Mouse (Mus musculus): ENCODE measurements around the gene Ttll11. TPM values are rescaled to one million over a fixed set of nuclear protein-coding genes. Genes with fewer than 3 reads are reported as not detected.

Gene Ttll11
- total RNA-seq, 2 experiments from 2014 or later = 25.7 to 26.5 TPM

DNA sequence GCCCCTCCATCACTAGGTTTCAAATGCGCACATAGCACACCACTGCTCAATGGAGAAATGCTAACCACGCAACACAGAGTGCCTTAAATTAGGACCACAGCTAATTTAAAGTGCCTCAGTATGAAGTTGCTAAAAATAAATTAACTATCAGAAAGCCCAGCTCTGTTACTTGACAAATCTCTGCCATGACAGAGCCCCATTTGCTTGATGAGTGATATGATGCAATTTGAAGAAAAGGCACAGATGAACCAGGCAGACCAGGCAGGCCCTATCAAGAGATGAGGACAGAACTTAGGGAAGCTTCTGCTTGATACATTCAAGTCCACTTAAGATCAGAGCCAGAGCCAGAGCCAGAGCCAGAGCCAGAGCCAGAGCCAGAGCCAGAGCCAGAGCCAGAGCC is 178.0 kb downstream of the Ttll11 start:
- DNase-seq (ENCODE audit: low spot score in 2 of 2) = no peak

DNA sequence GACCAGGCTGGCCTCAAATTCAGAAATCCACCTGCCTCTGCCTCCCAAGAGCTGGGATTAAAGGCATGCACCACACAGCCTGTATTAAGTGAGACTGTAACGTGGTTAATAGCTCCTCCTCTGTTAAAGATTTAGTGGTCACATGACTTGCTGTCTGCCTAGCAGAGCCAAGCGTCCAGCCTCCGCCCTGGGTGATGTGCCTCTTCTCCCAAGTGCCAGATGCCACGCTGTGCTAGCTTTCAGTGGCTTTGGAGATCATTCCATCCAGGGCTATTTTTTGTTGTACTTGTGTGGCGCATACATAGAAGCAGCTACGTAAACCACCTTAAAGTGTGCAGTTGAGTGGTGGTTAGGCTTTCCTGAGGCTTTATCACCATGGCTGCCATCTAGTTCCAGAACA is 180.6 kb downstream of the Ttll11 start:
- DNase-seq (ENCODE audit: low spot score in 2 of 2) = no peak
- intact Hi-C loops (cut with DNase I) = no loop called here

More for the DNA sequence above, 178.0 kb downstream of the Ttll11 start:
- intact Hi-C loops (cut with DNase I) = no loop called here

DNA sequence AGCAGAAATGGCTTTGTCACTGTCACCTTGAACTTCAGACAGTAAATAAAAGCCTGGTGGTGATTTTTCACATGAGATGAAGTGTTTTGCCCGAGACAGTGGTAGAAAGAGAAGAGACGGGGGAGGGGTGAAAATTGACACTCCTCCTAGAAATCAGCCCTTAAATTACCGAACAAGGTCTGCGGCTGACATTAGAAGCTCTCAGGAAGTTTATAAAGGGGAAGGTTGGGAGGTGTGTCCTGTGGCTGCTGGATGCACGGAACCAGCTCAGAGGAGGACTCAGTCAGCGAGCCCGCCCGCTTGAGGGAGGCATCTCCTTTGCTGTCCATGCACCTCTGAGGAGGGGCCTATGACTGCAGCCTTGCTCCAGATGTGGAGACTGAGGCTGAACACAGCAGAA is 181.7 kb downstream of the Ttll11 start:
- intact Hi-C loops (cut with DNase I) = no loop called here
- DNase-seq (ENCODE audit: low spot score in 2 of 2) = no peak

DNA sequence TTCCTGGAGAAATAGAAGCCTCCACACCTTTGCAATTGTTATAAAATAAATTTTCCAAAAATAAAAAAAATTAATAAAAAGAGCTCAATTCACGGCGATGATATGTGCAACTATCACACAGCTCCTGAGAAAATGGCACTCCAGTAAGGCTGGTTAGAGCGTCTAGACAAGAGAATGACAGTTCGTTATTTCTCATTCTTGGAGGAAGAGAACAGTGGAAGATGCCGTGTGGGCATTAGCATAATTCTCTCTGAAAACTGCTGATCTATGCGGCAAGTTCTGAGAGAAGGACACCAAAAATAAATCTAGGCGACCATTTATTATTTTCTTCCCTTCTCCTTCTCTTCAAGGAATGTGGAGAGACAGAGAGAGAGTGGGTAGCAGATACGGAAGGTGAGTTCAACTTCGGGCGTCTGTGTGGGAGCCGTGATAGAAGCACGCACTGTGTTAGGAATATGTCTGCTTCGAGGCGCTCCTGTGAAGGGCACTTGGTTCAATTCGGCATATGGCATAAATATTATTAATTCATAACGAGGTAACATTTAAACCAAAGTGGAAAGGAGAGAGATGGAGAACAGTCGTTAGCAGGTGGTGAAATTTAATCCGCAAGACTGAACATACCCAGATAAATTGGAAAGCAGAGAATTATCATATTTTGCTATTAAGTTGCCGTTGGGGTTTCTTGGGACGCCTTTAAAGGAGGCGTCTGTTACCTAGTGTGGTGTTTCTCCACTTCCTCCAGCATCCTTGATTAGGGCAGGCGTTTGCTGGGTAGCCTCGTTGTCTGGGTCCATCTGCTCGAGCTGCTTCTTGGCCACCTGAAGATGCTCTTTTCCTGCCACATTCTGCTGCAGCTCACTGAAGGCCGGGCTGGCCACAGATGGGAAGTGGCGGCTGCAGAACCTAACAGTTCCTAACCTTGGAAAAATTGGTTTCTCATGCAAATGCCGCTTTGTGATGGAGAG is 190.1 kb downstream of the Ttll11 start:
- intact Hi-C loops (cut with DNase I) = no loop called here

DNA sequence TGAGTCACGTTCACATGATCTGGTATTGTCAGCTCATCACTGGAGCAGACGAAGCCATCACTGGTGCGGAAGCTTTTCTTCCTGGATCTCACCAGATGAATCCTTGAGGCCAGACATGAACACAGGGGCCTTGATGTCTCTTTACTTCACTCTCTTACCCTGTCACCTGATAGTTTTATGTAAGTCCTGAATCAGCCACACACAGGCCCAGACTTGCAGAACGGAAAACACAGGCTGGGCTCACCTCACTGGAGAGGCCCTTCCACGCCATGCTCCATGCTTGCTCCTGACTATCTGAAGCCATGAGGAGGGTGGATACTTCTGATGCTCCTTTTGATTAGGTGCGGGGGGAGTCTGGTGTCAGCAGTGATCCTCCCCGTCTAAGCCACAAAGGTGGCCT is 193.8 kb downstream of the Ttll11 start:
- DNase-seq (ENCODE audit: low spot score in 2 of 2) = no peak
- intact Hi-C loops (cut with DNase I) = no loop called here

More for the DNA sequence above, 190.1 kb downstream of the Ttll11 start:
- no peak for DNase-seq (ENCODE audit: low spot score in 2 of 2)

DNA sequence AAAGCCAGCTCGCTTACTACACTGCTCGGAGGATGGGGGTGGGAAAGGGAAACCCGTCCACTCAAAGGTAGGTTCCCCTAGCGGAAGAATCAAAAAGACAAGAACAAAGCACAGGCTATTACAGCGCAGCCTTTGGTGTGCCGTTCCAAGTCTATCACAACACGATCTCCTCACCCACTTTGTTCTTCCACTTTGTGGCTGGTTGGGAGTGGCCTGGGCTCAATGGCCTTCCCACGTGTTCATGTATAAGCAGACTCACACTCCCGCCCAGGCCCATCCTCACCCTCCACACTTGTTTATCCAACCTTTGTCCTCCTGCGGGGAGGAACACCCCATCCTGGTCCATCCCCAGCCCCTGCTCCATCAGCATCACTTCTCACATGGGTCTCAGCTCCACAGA is 196.3 kb downstream of the Ttll11 start:
- intact Hi-C loops (cut with DNase I) = no loop called here
- no peak for DNase-seq (ENCODE audit: low spot score in 2 of 2)

DNA sequence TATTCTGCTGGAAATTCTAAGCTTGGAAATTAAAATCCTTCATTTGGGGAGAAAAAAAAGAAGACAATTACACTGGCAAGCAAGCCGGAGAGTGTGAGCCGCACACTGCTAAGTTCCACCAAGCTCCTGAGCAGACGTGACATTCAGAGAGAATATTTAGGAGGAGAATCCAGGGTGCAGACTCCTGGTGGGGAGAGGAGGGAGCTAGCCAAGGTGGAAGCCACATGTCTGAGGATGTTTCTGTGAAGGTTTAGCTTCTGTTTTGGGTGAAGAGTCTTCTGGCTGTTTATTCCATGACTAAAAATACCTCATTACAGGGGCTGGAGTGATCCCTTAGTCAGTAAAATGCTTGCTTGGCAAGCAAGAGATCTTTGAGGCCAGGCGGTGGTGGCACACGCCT is 200.4 kb downstream of the Ttll11 start:
- DNase-seq (ENCODE audit: low spot score in 2 of 2) = no peak
- intact Hi-C loops (cut with DNase I) = loop anchor here (10.0 kb wide), 1 partner anchor 66 kb away; no protein-coding TSS in a partner anchor

DNA sequence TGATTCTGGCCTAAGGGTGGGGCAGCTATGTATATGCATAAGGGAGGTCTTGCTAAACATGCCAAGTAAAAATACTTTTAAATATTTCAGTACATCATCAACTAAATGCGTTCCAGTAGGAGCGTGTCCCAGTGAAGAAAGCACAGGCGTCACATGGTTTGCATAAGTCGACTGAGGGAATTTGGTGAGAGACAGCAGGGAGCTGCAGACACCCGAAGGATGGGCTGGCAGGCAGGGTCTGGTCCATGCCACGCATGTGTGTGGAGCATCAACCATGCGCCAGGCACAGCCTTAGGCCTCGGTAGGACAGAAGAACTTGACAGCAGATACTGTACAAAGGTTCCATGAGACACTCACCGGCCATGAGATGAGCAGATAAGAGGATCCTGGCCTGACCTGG is 202.8 kb downstream of the Ttll11 start:
- intact Hi-C loops (cut with DNase I) = loop anchor here (10.0 kb wide), 1 partner anchor 68 kb away; no protein-coding TSS in a partner anchor
- DNase-seq (ENCODE audit: low spot score in 2 of 2) = peak; percentile 30 to 59

DNA sequence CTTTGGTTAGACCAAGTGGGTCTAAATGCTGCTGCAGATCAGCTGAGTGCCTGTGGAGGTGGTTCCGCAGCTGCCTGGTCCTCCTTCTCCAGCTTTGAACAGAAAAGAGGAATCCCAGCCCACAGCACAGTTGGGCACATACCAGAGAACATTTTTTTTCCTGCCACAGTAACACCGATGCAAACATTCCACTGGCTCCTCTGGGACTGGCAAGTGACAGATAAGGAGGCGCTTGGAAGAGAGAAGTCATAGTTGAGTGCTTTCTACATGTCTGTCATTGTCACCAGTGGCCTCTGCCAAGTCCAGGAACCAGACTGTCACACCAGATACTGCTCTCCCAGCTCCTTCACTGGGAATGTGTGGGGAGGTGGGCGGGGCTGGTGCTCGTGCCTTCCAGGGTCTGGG is 204.1 kb downstream of the Ttll11 start:
- intact Hi-C loops (cut with DNase I) = loop anchor here (10.0 kb wide), 1 partner anchor 69 kb away; no protein-coding TSS in a partner anchor
- DNase-seq (ENCODE audit: low spot score in 2 of 2) = peak; percentile 47 to 67

DNA sequence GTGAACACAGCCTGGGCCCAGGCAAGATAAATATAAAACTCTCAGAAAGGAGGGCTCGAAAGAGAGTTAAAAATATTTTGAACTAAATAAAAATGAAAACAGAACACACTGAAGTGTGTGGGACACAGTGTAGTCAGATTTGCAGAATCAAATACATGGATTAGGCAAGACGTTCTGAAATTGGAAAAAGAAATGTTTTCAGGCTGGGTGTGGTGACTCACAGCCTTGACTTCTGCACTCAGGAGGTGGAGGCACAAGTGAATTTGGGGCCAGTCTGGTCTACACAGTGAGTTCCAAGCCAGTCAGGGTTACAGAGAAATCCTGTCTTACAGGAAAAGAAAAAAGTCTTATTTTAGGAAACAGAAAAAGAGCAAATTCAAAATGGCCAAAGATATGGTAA is 209.2 kb downstream of the Ttll11 start:
- DNase-seq (ENCODE audit: low spot score in 2 of 2) = no peak
- intact Hi-C loops (cut with DNase I) = loop anchor here (10.0 kb wide), 1 partner anchor 74 kb away; no protein-coding TSS in a partner anchor

DNA sequence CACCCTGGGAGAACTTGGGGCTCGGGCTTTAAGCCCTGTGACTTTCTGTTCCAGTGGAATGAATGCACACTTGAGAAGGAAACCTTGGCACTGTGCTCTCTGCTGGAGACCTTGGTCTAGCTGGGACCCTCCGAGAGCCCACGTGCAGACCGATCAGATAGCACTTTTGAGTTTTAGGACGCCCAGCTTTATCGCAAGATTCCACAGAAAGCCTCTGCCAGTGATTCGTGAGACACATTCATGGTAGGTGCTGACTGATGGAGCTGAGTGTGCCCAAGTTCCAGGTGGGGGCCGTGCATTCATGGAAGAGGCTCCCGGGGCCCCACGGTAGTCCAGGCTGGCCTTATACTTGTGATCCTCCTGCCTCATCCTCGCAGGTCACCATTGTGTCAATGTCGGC is 210.3 kb downstream of the Ttll11 start:
- DNase-seq (ENCODE audit: low spot score in 2 of 2) = no peak
- intact Hi-C loops (cut with DNase I) = no loop called here

DNA sequence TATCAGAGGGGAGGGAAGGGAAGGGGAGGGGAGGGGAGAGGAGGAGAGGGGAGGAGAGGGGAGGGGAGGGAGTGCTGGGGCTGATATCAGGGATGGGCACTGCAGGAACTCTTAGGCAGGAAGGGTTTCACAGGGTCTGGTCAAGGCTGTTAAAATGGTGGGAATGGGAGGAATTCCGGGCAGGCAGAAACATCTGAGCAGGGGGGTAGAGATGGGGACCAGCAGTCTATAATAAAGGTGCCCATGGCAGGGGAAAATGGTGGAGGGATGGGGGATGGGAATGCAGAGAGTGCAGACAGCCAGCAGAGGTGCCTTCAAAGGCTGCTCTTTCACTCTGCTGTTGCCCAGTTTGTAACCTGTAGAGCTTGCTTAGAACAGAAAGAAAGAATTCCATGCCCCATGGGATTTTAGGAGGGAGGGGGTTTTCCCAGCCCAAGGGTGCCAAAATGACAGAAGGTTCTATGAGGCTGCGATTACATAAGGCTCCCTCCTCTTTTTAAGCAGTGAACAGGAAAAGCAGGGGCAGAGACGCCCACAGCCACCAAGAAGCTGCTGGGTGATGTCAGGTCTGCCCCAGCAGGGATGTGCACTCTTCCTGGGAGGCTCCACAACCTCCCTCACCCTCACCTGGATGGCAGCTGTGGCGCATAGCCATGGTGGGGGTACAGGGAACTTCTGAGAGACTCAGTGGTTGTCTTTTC is 211.0 kb downstream of the Ttll11 start:
- intact Hi-C loops (cut with DNase I) = no loop called here
- peak; percentile 69 to 85 for DNase-seq (ENCODE audit: low spot score in 2 of 2)

DNA sequence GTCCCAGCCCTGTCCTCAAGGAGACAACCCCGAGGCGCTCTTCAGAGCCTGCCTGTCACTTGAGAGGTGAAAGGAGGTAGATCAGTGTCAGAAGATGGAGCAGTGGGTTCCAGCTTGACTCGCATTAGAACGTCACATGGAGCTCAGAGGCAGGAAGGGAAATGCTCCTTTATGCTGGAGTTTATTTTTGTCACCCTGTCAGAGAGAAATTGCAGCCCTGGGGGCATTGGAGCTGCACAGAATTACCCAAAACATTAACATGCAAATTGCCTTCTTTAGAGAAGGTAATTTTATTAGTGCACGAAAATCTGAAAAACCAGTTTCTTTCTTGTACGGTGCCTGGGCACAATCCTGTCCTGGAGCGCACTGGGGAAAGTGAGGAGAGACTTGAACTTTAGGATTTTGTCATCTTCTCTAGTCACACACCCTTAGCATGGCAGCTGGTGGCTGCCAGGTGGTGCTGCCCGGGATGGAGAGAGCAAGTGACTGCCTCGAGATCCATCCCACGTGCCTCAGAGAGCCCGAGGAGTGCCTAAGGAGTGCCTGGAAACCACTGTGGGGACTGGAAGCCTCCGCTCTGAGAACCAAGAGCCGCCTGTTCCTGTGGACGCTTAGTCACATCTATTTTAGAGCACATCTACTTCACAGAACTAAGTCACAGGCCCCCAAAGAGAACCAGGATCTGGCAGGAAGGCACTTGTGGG is 211.7 kb downstream of the Ttll11 start:
- DNase-seq (ENCODE audit: low spot score in 2 of 2) = peak; percentile 66 to 80
- intact Hi-C loops (cut with DNase I) = no loop called here

DNA sequence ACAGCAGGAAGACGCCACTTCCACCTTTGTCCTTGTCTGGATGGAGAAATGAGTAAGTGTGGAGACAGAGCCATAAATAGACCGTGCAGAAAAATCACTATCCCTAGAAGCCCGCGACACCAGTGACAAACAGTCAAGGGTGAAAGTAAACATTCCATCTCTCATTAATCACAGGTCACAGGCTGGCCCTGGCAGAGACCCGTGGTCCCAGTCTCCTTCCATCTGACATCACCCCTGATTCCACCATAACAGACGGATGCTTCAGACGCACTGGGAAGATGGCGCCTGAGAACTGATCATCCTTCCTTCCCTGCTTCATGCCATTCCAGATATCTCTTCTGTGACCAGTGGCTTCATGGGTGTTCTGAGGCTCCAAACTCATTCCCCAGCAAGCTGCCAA is 215.4 kb downstream of the Ttll11 start:
- intact Hi-C loops (cut with DNase I) = no loop called here
- DNase-seq (ENCODE audit: low spot score in 2 of 2) = no peak

DNA sequence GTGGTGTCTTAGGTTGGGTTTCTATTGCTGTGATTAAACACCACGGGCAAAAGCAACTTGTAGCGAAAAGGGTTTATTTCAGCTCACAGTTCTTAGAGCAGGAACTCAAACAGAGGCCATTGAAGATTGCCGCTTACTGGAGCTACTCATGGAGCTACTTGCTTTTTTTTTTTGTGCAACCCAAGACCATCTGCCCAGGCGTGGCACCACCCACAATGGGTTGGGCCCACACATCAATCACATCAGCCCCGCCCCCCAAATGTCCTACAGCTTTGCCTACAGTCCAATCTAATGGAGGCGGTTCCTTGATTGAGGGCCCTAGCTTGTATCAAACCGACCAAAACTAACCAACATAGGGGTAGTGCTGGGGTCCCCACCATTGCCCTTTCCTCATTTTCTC is 215.9 kb downstream of the Ttll11 start:
- intact Hi-C loops (cut with DNase I) = no loop called here
- no peak for DNase-seq (ENCODE audit: low spot score in 2 of 2)

DNA sequence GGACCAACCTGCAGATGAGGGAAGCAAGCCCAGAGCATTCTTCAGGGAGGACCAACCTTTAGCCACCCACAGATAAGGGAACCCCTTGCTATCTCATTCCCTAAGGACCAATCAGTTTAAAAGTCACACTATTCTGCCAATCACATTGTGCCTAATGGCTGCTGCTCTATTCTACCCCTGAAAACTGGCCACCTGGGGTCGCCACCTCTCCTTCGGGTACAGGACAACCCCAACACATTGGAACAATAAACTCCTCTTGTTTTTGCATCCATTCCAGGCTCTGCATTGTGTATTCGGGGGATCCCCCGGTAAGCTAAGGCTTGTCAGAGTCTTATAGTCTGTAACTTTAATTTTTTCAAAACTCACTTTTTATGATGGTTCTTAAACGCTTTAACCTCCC is 218.3 kb downstream of the Ttll11 start:
- intact Hi-C loops (cut with DNase I) = no loop called here
- DNase-seq (ENCODE audit: low spot score in 2 of 2) = no peak

DNA sequence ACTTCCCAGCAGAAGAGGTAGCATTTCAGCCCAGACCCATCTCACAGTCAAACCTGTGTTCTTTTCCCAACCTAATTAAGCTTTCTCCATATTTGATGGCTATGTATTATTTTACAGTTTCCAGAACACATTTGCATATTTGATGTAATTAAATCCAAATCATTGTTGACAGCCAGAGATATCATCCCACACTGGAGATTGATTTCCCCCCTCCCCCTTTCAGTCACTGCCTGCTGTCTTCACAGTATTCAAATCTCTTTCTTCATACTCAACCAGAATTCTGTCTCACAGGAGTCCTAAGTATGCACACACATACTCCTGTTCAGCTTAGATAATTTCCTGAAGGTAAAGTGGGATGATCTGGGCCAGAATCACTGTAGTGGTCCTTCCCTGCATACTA is 218.8 kb downstream of the Ttll11 start:
- intact Hi-C loops (cut with DNase I) = no loop called here
- DNase-seq (ENCODE audit: low spot score in 2 of 2) = no peak

DNA sequence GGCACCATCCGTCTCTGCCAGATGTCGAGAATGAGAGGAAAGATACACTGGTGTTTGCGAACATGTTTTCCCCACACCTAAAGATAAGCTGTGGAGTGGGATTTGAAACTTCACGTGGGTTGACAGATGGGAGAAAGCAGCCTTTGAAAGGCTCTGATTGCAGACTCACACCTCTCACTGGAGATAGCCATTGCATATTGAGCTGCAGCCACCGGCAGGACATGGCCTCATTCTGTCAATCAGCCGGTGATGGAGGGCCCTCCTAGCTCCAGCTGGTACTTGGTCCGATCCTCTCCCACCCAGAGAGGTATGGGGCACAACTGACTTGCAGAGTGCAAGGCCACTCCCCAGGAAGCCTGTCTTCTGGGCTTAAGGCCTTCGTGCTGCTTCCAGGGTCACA is 219.4 kb downstream of the Ttll11 start:
- no peak for DNase-seq (ENCODE audit: low spot score in 2 of 2)
- intact Hi-C loops (cut with DNase I) = no loop called here

DNA sequence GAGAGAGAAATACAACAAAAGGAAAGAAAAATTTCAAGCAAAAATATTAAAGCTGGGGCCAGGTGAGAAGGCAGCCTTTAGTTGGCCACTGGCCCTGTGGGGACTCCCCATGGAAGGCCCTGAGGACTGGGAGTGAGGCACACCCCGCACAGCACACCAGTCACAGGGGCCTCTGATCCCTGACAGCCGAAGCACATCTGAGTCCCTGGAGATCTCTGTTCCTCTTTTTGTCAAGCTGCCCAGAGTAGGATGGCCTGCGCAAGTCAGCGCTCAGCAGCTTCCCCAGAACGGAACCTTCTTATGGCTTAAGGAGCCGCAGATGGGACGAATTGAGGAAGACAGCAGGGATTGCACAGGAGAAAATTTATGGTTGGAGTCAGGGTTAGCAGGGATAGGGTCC is 223.2 kb downstream of the Ttll11 start:
- no peak for DNase-seq (ENCODE audit: low spot score in 2 of 2)
- intact Hi-C loops (cut with DNase I) = no loop called here
